Mouse (Mus musculus) cerebellum, adult 2 months (tissue): Measurements from ENCODE around the gene Ccdc13. TPM values are rescaled to one million over a fixed set of nuclear protein-coding genes. Genes with fewer than 3 reads are reported as not detected.

Experiments
- DNase-seq, 2 experiments: peaks; one replicate each; pipeline ENCODE4 v3.0.0; 2021
- H3K27ac ChIP-seq: fragments of 200-500 bp; 2 replicates; pipeline ENCODE4 v1.5.1; 2012; ENCODE audit warnings: low read length, control low read depth, inconsistent platforms; ENCODE audit not compliant: insufficient read depth
- H3K27me3 ChIP-seq: fragments of 200-500 bp; 2 replicates; pipeline ENCODE4 v1.6.1; 2012; ENCODE audit warnings: inconsistent platforms, mild to moderate bottlenecking, low read length, moderate library complexity; ENCODE audit not compliant: control insufficient read depth, insufficient read depth
- H3K4me1 ChIP-seq: fragments of 200-500 bp; 2 replicates; pipeline ENCODE4 v1.6.1; 2011; ENCODE audit warnings: low read length; ENCODE audit not compliant: control insufficient read depth, insufficient read depth
- H3K4me3 ChIP-seq: fragments of 200-500 bp; replicated peaks from 2 replicates; pipeline ENCODE3; 2011; ENCODE audit warnings: mild to moderate bottlenecking, low read depth, low read length, control low read depth; ENCODE audit not compliant: insufficient read depth
- CTCF ChIP-seq: fragments of 200-500 bp; IDR thresholded peaks from 2 replicates; pipeline ENCODE4 v1.5.1; 2011; ENCODE audit warnings: low read depth, mild to moderate bottlenecking, control low read depth, low read length, moderate library complexity, borderline replicate concordance; ENCODE audit not compliant: insufficient read depth
- POLR2A ChIP-seq: fragments of 200-500 bp; IDR thresholded peaks from 2 replicates; pipeline ENCODE4 v1.6.1; 2011; ENCODE audit warnings: low read length, control low read depth, borderline replicate concordance; ENCODE audit not compliant: insufficient read depth
- WGBS: fragments of 180-500 bp; shearing (Covaris S2); methylation state at CpG from one replicate; pipeline ENCODE4 v1.1.7; 2018; 5-methylcytosine and 5-hydroxymethylcytosine counted together
- polyA plus RNA-seq: library from polyadenylated mRNA; depleted of rRNA; stranded (reverse); fragments of >200 nt; gene quantifications from 2 replicates; pipeline ENCODE4 v1.2.3, GENCODE M21; 2012

Ccdc13 gene
- polyA plus RNA-seq, 1 experiment: 18.5 TPM

DNA sequence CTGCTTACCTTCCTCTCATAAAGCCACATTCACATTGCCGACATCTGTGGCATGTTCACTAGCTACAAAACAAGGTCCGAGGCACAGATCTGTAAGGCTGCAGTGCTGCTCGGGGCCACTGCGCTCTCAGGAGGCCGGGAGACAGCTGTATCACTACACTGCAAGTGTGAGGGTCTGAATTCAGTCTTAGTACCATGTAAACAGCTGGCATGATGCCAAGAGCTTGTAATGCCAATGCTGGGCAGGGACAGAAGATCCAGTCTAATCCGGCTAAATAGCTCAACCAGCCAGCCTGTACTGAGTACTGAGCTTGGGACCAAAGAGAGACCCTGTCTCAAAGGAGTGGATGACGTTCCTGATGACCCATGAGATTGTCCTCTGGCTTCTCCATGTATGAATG lies 15.3 kb downstream of the Ccdc13 start:
- WGBS: 66% methylated on average over 7 of the region's 7 CpGs
- peak; percentile 29 to 31 for DNase-seq
- TF ChIP-seq POLR2A (no peak), CTCF (no peak)
- H3K4me1 ChIP-seq: peaks cover 39% of the 10 kb centered on the region
- no peaks in the 10 kb centered on the region for H3K27me3 ChIP-seq
- no peak overlapping the region; the same call in 1 of the 2 replicates for H3K27ac ChIP-seq
- no peak overlapping the region for H3K4me3 ChIP-seq

DNA sequence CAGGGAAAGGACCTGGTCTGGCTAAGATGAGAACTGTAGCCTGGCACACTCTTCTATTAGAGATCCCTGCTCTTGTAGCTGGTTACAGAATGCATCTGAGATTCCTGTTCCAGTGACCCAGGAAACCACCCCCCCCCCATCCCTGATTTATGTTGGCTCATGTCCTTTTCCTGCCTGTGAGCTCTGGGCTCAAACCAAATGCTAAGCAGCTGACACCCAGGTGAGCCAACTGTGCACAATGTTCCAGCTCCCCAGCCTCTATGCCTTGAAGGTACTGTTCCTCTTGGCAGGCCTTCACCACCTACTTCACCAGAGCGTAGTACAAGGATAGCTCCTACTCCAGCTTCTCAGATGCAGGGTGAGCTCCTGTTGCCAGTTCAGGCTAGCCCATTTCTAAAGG lies 16.2 kb downstream of the Ccdc13 start:
- peak overlapping the region; percentile 63 for H3K27ac ChIP-seq
- no peak overlapping the region for H3K4me3 ChIP-seq
- 22% methylated on average over 1 of the region's 1 CpGs for WGBS
- H3K4me1 ChIP-seq: peaks cover 42% of the 10 kb centered on the region
- no peaks in the 10 kb centered on the region for H3K27me3 ChIP-seq
- peak; percentile 64 to 81 for DNase-seq
- TF ChIP-seq POLR2A (no peak), CTCF (no peak)

DNA sequence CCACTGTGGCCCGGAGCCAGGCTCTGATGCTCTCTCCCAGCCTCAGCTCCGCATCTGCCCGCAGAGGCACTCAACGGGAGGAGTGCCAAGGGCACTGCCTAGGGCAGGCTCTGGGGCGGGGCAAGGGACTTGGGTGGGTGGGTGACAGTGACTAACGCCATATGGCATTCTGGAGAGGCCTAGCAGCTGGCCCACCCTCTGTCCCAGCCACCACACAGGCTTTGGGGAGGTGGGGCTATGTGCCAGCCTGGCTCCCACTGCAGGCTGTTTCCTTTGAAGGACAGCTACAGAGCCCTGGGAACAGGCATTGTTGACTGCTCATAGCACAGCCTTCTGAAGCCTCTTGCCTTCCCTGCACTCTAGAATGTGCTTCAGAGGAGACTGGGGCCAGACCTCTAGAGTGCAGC lies 16.7 kb downstream of the Ccdc13 start:
- no peak overlapping the region for H3K4me3 ChIP-seq
- H3K4me1 ChIP-seq: peaks cover 42% of the 10 kb centered on the region
- WGBS: 38% methylated on average over 6 of the region's 6 CpGs
- DNase-seq: peak; percentile 35 to 47
- H3K27me3 ChIP-seq: no peaks in the 10 kb centered on the region
- TF ChIP-seq POLR2A: no peak
- no peak for TF ChIP-seq CTCF
- peak overlapping the region; percentile 63 for H3K27ac ChIP-seq

DNA sequence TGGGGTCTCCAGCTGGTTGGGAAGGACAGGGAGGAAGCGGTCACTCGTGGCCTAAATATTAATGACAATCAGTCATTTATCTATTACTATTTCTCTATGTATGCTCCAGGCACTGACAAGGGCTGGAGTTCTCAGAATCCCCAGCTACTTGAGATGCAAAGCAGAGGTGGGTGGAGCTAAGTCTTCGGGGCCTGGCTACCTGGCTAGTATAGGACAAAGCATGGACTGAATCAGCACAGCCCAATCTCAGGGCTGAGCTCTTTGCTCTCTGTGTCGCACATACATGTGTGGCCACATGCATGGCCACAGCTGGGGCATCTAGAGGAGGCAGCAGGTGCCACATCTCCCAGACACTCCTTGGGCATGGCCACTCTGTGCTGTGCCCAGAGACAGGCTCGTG lies 18.5 kb downstream of the Ccdc13 start:
- Histone ChIP-seq H3K27me3 (no peaks in the 10 kb centered on the region), H3K4me1 (peaks cover 42% of the 10 kb centered on the region), H3K4me3 (no peak overlapping the region), H3K27ac (no peak overlapping the region)
- 76% methylated on average over 5 of the region's 5 CpGs for WGBS
- TF ChIP-seq POLR2A (no peak), CTCF (no peak)
- no peak for DNase-seq

DNA sequence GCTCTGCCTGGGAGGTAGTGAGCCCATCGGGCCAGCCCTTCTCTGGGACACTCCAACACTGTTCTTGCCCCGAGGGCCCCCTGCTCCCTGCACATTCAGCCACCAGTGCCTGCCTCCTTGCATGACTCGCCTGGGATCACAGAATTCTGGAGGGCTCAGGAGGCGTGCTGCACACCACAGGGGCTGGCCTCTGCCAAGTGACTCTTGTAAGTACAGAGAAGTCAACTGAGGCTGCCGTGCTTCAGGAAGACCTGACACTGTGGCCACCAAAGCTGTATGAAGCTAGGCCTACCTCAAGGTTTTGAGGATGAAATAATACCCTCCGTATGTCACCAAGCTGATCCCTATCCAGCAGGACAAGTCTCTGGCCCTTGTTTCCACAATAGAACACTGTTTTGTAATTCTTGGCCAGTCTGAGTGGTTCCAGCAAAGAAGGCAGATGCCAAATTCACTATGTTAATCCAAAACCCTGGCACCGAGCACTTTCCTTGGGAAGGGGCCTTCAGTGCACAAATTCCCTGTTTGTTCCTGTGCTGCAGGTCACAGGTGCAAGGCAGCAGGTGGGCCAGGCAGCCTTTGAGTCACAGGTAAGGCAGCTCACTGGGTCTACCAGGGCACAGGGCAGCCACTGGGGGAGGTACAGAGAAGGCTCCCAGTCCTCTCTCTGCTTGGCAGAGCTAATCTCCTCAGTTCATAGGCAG lies 19.3 kb downstream of the Ccdc13 start:
- Histone ChIP-seq H3K4me1 (peaks cover 42% of the 10 kb centered on the region), H3K27ac (peak overlapping the region; percentile 77), H3K4me3 (no peak overlapping the region), H3K27me3 (no peaks in the 10 kb centered on the region)
- 19% methylated on average over 7 of the region's 7 CpGs for WGBS
- DNase-seq: peak; percentile 68 to 81
- TF ChIP-seq CTCF: no peak
- no peak for TF ChIP-seq POLR2A

DNA sequence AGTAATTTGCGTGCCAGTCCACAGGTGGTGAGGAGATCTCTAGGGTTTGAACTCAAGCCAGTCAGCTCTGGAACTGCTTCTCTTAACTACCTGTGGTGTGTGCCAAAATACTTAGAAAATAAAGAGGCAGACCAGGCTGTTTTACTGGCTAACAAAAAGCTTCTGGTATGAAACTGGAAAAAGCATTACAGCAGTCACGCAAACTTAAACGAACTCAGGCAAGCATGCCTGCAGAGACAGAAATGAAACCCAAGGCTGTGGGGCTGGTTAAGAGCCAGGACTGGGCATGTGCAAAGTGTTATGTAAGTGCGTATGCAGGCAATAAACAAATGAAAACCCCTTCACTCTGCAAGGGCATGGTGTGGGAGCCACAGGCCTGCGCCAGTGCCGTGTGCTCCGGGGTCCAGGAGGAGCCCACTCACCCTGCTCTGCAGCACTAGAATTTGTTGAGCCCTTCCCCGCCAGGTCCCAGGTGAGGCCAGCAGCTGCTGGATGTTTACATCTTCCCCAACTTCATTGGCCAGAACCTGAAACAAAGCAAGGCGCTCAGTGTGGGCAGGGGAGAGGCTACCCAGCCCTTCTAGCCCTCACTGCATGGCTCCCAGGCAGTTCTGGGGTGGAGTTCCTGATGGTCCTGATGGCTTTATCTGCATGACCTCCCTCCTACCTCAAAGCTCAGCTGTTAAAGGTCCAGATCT lies 20.0 kb downstream of the Ccdc13 start:
- TF ChIP-seq CTCF (no peak), POLR2A (no peak)
- Histone ChIP-seq H3K4me1 (peaks cover 42% of the 10 kb centered on the region), H3K27ac (peak overlapping the region; percentile 77), H3K27me3 (no peaks in the 10 kb centered on the region), H3K4me3 (no peak overlapping the region)
- peak; percentile 42 to 58 for DNase-seq
- 52% methylated on average over 9 of the region's 9 CpGs for WGBS

DNA sequence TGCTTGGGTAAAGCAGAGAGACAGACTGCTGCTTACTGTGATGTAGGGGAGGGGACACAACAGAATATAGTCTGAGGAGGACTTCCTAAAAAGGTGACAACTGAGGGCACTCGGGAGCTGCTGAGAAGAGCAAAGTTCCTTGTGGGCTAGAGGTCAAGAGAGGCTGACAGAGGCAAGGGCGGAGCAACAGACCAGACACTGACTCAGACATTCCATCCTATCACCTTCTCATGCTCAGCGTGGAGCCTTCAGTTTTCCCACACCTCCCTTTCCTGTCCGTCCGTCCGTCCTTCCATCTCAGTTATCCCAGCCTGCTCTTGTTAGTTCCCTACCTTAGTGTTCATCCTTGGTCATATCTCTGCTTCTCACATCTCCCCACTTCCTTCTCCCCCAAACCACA lies 24.1 kb downstream of the Ccdc13 start:
- WGBS: 92% methylated on average over 6 of the region's 6 CpGs
- H3K27ac ChIP-seq: no peak overlapping the region
- H3K4me1 ChIP-seq: peaks cover 21% of the 10 kb centered on the region
- H3K4me3 ChIP-seq: no peak overlapping the region
- no peak for DNase-seq
- no peak for TF ChIP-seq POLR2A
- TF ChIP-seq CTCF: no peak
- no peaks in the 10 kb centered on the region for H3K27me3 ChIP-seq
